Mouse (Mus musculus) right cerebral cortex, adult 2 months (tissue): ENCODE data around the gene Rpl22l1.
"Not testable (repeated sequence)": the region's sequence is repeated elsewhere in the genome, so short reads cannot be mapped to it uniquely, and the experiment has no call there.

Source experiments
- DNase-seq, 2 experiments: peaks; one replicate each; pipeline ENCODE4 v3.0.0; 2021 to 2022; ENCODE audit warnings: low spot score in 2 of 2

Gene Rpl22l1

DNA sequence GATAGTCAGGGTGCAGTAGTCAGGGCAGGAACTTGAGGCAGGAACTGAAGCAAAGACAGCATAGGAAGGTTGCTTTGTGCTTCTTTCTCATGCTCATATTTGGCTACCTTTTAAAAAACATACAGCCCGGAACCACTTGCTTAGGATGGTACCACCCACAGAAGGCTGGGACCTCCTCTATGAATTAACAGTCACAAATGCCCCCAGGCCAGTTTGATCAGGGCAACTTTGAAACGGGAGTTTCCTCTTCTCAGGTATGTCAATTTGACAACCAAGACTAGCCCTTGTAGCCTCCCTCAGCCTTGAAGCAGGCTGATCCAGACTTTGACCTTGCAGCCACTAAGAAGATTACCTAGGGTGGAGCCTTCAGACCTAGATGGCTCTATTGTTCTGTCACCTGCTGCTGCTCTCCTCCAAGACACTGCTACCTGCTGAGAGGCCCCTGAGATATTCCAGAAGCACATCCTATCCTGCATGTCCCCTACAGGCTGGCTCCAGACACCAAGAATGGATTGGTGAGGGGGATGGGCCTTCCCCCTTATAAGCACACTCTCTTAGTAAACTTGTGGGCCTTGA lies 31.6 kb downstream of the Rpl22l1 start:
- DNase-seq: no peak

DNA sequence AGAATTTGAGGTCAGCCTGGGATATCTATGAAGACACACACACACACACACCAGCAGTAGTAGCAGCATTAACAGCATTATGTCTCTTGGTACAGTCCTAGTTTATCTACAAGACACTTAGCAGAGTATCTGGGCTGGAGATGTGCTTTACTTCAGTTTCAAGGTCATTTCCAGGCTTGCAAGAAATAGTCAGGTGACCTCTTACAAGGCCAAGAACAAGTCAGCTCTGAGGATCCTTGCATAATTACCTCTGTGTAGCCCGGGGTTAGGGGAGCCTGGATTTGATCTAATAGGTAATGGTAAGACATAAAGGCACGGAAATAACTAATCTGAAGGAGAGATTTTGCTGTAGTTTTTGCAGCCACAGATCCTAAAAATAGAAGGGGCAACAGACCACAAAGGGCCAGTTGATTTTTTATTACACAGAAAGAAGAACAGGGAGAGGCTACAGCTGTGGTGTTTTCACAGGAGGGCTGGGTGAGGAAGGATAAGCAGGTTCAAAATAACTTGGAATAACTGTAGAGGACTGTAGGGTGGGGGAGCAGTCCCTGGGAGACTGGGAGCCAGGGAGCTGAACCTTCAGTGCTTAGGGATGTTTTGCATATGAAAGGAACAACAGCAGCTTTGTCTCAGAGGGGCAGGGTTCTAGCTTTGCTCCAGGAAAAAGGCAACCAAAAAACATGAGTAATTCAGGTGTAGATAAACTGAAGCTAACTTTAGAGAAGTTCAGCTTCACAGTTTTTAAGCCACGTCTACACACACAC lies 36.8 kb downstream of the Rpl22l1 start:
- DNase-seq: no peak

DNA sequence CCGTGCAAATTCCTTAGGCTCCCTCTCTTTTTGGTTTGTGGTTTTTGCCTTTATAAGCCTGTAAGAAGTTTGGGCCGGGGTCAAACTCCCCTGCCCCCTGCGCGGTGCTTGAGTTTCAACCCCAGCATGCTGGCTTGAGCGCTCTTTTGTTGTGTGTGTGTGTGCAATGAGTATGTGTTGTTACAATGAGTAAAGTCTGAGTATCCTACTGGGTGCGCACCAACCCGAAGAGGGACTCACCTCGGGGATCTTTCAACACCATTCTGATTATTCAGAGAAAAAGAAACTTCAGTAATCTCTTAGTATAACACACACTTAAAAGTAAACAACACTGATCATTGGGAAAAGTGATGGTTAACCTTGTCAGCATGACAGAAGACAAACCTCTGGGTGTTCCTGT lies 38.0 kb downstream of the Rpl22l1 start:
- DNase-seq: no peak

DNA sequence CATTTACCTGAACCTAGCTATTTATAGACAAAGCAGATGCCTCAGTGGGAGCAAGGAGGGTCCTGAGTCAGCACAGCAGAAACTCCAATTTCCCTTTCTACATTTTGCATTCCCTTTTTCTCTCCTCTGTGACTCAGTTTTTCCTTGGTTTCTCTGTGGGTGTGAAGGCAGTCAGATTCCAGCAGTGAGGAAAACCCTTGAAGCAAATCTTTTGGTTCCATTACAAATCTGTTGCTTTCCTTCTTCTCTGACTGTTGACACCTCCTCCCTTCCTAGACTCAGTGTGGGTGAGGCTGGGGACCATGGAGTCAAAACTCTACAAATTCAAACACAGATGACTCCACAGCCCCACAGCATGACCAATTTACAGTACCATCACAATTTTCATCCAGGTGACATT lies 41.9 kb downstream of the Rpl22l1 start:
- DNase-seq: peak in 1 of 2 experiments; percentile 2

DNA sequence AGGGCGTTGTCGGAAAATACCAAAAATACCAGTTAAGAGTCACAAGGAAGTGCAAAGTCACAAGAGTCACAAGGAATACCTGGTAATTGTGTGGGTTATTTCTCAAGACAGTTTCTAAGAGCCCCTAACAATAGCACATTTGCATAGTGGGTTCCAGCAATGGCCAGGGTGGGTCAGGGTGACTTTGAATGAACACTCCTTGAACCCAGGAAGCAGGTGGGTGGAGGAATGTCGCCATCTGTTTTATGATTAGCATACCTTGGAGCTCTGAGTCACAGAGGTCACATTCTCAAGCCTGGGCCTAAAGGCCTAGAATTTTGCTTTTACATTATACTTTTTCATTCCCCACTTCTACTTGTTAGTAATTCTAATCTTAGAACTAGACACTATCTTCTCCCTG lies 46.9 kb downstream of the Rpl22l1 start:
- DNase-seq: not testable (repeated sequence)
